Mouse (Mus musculus) midbrain, embryonic 13.5 days (tissue): ENCODE measurements around the gene Mnt. TPM values are rescaled to one million over a fixed set of nuclear protein-coding genes. Genes with fewer than 3 reads are reported as not detected.

Experiments used
- ATAC-seq: fragments of 200-750 bp; cut with Nextera tagmentation; 2 replicates; pipeline ENCODE4 v1.8.0; 2017; ENCODE audit warnings: mild to moderate bottlenecking, moderate TSS enrichment, moderate library complexity
- H3K27ac ChIP-seq: fragments of 300-500 bp; sonication (generic); 2 replicates; pipeline ENCODE4 v1.5.1; 2015; ENCODE audit warnings: inconsistent platforms, mild to moderate bottlenecking, moderate library complexity
- H3K27me3 ChIP-seq: fragments of 300-500 bp; sonication (generic); 2 replicates; pipeline ENCODE4 v1.6.1; 2015; ENCODE audit warnings: mild to moderate bottlenecking, inconsistent platforms
- H3K36me3 ChIP-seq: fragments of 300-500 bp; sonication (generic); 2 replicates; pipeline ENCODE4 v1.6.1; 2015; ENCODE audit warnings: mild to moderate bottlenecking, inconsistent platforms
- H3K4me1 ChIP-seq: fragments of 300-500 bp; sonication (generic); replicated peaks from 2 replicates; pipeline ENCODE4 v1.6.1; 2015; ENCODE audit warnings: inconsistent platforms
- H3K4me2 ChIP-seq: fragments of 300-500 bp; sonication (generic); replicated peaks from 2 replicates; pipeline ENCODE4 v1.6.1; 2015; ENCODE audit warnings: moderate library complexity, mild to moderate bottlenecking, inconsistent platforms
- H3K4me3 ChIP-seq: fragments of 300-500 bp; sonication (generic); replicated peaks from 2 replicates; pipeline ENCODE4 v1.5.1; 2015; ENCODE audit warnings: mild to moderate bottlenecking, inconsistent platforms
- H3K9ac ChIP-seq: fragments of 300-500 bp; sonication (generic); replicated peaks from 2 replicates; pipeline ENCODE4 v1.6.1; 2015; ENCODE audit warnings: mild to moderate bottlenecking, inconsistent platforms
- H3K9me3 ChIP-seq: fragments of 300-500 bp; sonication (generic); 2 replicates; pipeline ENCODE4 v1.6.1; 2016; ENCODE audit warnings: mild to moderate bottlenecking, inconsistent platforms
- WGBS: fragments of 180-500 bp; shearing (Covaris S2); methylation state at CpG from one replicate; pipeline ENCODE4 v1.1.7; 2015; 5-methylcytosine and 5-hydroxymethylcytosine counted together
- polyA plus RNA-seq: library from polyadenylated mRNA; unstranded; fragments of >200 nt; fragmentation: Nextera tagmentation; extraction: Ambion mirVana; gene quantifications from 2 replicates; pipeline ENCODE4 v1.2.1, GENCODE M21; 2015

Gene Mnt
- polyA plus RNA-seq, 1 experiment from 2014 or later: 9.1 TPM

GRCm38 (mm10) chr11:74833536-74834358 is 3.0 kb downstream of the Mnt start:
- Histone ChIP-seq H3K36me3 (peaks cover 12% of the 10 kb centered on the region; the same call in 1 of the 2 replicates), H3K27me3 (0 out of 2 replicates have a peak, but pooled peaks cover 3% of the 10 kb centered on the region), H3K4me3 (peak overlapping the region; percentile 97), H3K4me1 (peaks cover 66% of the 10 kb centered on the region), H3K9me3 (no peaks in the 10 kb centered on the region), H3K4me2 (peak overlapping the region; percentile 88), H3K9ac (peak overlapping the region; percentile 95), H3K27ac (no peak overlapping the region)
- 90% methylated on average over 8 of the region's 8 CpGs for WGBS
- no peak for ATAC-seq

- peak overlapping the region; percentile 88; the same call in 1 of the 2 replicates for H3K4me2 ChIP-seq
- no peaks in the 10 kb centered on the region for H3K9me3 ChIP-seq
- no peak overlapping the region for H3K27ac ChIP-seq
- H3K36me3 ChIP-seq: peaks cover 13% of the 10 kb centered on the region; the same call in 1 of the 2 replicates
- H3K4me3 ChIP-seq: no peak overlapping the region
- H3K4me1 ChIP-seq: peaks cover 66% of the 10 kb centered on the region
- ATAC-seq: no peak
- peak overlapping the region; percentile 16; the same call in 1 of the 2 replicates for H3K9ac ChIP-seq
- 80% methylated on average over 1 of the region's 1 CpGs for WGBS
- H3K27me3 ChIP-seq: 0 out of 2 replicates have a peak, but pooled peaks cover 3% of the 10 kb centered on the region
Observed at GRCm38 (mm10) chr11:74834359-74834638, 3.6 kb downstream of the Mnt start.

- H3K27ac ChIP-seq: no peak overlapping the region
- WGBS: 67% methylated on average over 5 of the region's 5 CpGs
- no peaks in the 10 kb centered on the region for H3K9me3 ChIP-seq
- H3K4me1 ChIP-seq: peaks cover 64% of the 10 kb centered on the region
- peak overlapping the region; percentile 16; the same call in 1 of the 2 replicates for H3K9ac ChIP-seq
- H3K4me3 ChIP-seq: no peak overlapping the region
- 0 out of 2 replicates have a peak, but pooled peaks cover 3% of the 10 kb centered on the region for H3K27me3 ChIP-seq
- H3K36me3 ChIP-seq: peaks cover 15% of the 10 kb centered on the region; the same call in 1 of the 2 replicates
- ATAC-seq: no peak
- peak overlapping the region; percentile 88; the same call in 1 of the 2 replicates for H3K4me2 ChIP-seq
Observed at GRCm38 (mm10) chr11:74834650-74835277, 4.0 kb downstream of the Mnt start.

- Histone ChIP-seq H3K27ac (no peak overlapping the region), H3K9me3 (no peaks in the 10 kb centered on the region), H3K4me2 (no peak overlapping the region), H3K4me3 (no peak overlapping the region), H3K36me3 (peaks cover 21% of the 10 kb centered on the region), H3K27me3 (0 out of 2 replicates have a peak, but pooled peaks cover 3% of the 10 kb centered on the region), H3K9ac (no peak overlapping the region), H3K4me1 (peaks cover 63% of the 10 kb centered on the region)
- no peak for ATAC-seq
- 84% methylated on average over 6 of the region's 6 CpGs for WGBS
Observed at GRCm38 (mm10) chr11:74835593-74836224, 5.0 kb downstream of the Mnt start.

GRCm38 (mm10) chr11:74836225-74837055 is 5.7 kb downstream of the Mnt start:
- WGBS: 91% methylated on average over 22 of the region's 22 CpGs
- no peaks in the 10 kb centered on the region for H3K9me3 ChIP-seq
- H3K4me1 ChIP-seq: peaks cover 63% of the 10 kb centered on the region
- 0 out of 2 replicates have a peak, but pooled peaks cover 3% of the 10 kb centered on the region for H3K27me3 ChIP-seq
- no peak overlapping the region for H3K27ac ChIP-seq
- H3K4me3 ChIP-seq: no peak overlapping the region
- H3K36me3 ChIP-seq: peaks cover 21% of the 10 kb centered on the region
- H3K4me2 ChIP-seq: no peak overlapping the region
- ATAC-seq: no peak
- H3K9ac ChIP-seq: peak overlapping the region; percentile 65; the same call in 1 of the 2 replicates

GRCm38 (mm10) chr11:74837056-74837693 is 6.5 kb downstream of the Mnt start:
- peak overlapping the region; percentile 79 for H3K4me2 ChIP-seq
- H3K9me3 ChIP-seq: no peaks in the 10 kb centered on the region
- H3K27ac ChIP-seq: peak overlapping the region; percentile 90
- H3K36me3 ChIP-seq: peaks cover 26% of the 10 kb centered on the region
- peak overlapping the region; percentile 58 for H3K4me3 ChIP-seq
- peaks cover 63% of the 10 kb centered on the region for H3K4me1 ChIP-seq
- peak; percentile 0; the same call in 1 of the 2 replicates for ATAC-seq
- 43% methylated on average over 16 of the region's 16 CpGs for WGBS
- H3K9ac ChIP-seq: peak overlapping the region; percentile 65
- H3K27me3 ChIP-seq: 0 out of 2 replicates have a peak, but pooled peaks cover 3% of the 10 kb centered on the region

- Histone ChIP-seq H3K36me3 (peaks cover 33% of the 10 kb centered on the region), H3K27me3 (0 out of 2 replicates have a peak, but pooled peaks cover 3% of the 10 kb centered on the region), H3K27ac (peak overlapping the region; percentile 90), H3K4me2 (peak overlapping the region; percentile 79), H3K4me1 (peaks cover 58% of the 10 kb centered on the region), H3K9me3 (no peaks in the 10 kb centered on the region), H3K9ac (peak overlapping the region; percentile 65), H3K4me3 (peak overlapping the region; percentile 58)
- under 1% methylated on average over 51 of the region's 54 CpGs for WGBS
- peak; percentile 75 for ATAC-seq
Observed at GRCm38 (mm10) chr11:74837694-74838431, 7.1 kb downstream of the Mnt start.

GRCm38 (mm10) chr11:74838441-74838840 is 7.7 kb downstream of the Mnt start:
- Histone ChIP-seq H3K9ac (peak overlapping the region; percentile 65), H3K4me2 (peak overlapping the region; percentile 79), H3K27me3 (0 out of 2 replicates have a peak, but pooled peaks cover 3% of the 10 kb centered on the region), H3K9me3 (no peaks in the 10 kb centered on the region), H3K27ac (peak overlapping the region; percentile 90), H3K4me3 (peak overlapping the region; percentile 58), H3K4me1 (peaks cover 52% of the 10 kb centered on the region), H3K36me3 (peaks cover 39% of the 10 kb centered on the region)
- WGBS: 0% methylated on average over 33 of the region's 35 CpGs
- peak; percentile 71 for ATAC-seq

- H3K4me1 ChIP-seq: peaks cover 47% of the 10 kb centered on the region
- peak overlapping the region; percentile 58 for H3K4me3 ChIP-seq
- peak overlapping the region; percentile 79 for H3K4me2 ChIP-seq
- H3K27me3 ChIP-seq: 0 out of 2 replicates have a peak, but pooled peaks cover 3% of the 10 kb centered on the region
- H3K27ac ChIP-seq: peak overlapping the region; percentile 90; the same call in 1 of the 2 replicates
- peaks cover 43% of the 10 kb centered on the region for H3K36me3 ChIP-seq
- no peak overlapping the region for H3K9ac ChIP-seq
- H3K9me3 ChIP-seq: no peaks in the 10 kb centered on the region
- 53% methylated on average over 6 of the region's 6 CpGs for WGBS
- ATAC-seq: no peak
Observed at GRCm38 (mm10) chr11:74838971-74839370, 8.3 kb downstream of the Mnt start.
